Mouse (Mus musculus) hindbrain, embryonic 12.5 days (tissue): ENCODE measurements around the gene Abhd12. TPM values are rescaled to one million over a fixed set of nuclear protein-coding genes. Genes with fewer than 3 reads are reported as not detected.

Experiments used
- ATAC-seq: fragments of 200-750 bp; cut with Nextera tagmentation; 2 replicates; pipeline ENCODE4 v1.8.0; 2017; ENCODE audit warnings: moderate TSS enrichment; ENCODE audit not compliant: low FRiP score
- H3K27ac ChIP-seq: fragments of 300-500 bp; sonication (generic); 2 replicates; pipeline ENCODE4 v1.5.1; 2016; ENCODE audit warnings: mild to moderate bottlenecking
- H3K27me3 ChIP-seq: fragments of 300-500 bp; sonication (generic); 2 replicates; pipeline ENCODE4 v1.6.1; 2016; ENCODE audit warnings: mild to moderate bottlenecking
- H3K36me3 ChIP-seq: fragments of 300-500 bp; sonication (generic); 2 replicates; pipeline ENCODE4 v1.6.1; 2016; ENCODE audit warnings: mild to moderate bottlenecking
- H3K4me1 ChIP-seq: fragments of 300-500 bp; sonication (generic); 2 replicates; pipeline ENCODE4 v1.6.1; 2016
- H3K4me2 ChIP-seq: fragments of 300-500 bp; sonication (generic); replicated peaks from 2 replicates; pipeline ENCODE4 v1.6.1; 2016; ENCODE audit warnings: mild to moderate bottlenecking
- H3K4me3 ChIP-seq: fragments of 300-500 bp; sonication (generic); 2 replicates; pipeline ENCODE4 v1.5.1; 2016; ENCODE audit warnings: mild to moderate bottlenecking
- H3K9ac ChIP-seq: fragments of 300-500 bp; sonication (generic); 2 replicates; pipeline ENCODE4 v1.6.1; 2016; ENCODE audit warnings: mild to moderate bottlenecking, moderate library complexity
- H3K9me3 ChIP-seq: fragments of 300-500 bp; sonication (generic); replicated peaks from 2 replicates; pipeline ENCODE4 v1.6.1; 2016; ENCODE audit warnings: mild to moderate bottlenecking
- WGBS: fragments of 180-500 bp; shearing (Covaris S2); methylation state at CpG from one replicate; pipeline ENCODE4 v1.1.7; 2016; 5-methylcytosine and 5-hydroxymethylcytosine counted together
- polyA plus RNA-seq: library from polyadenylated mRNA; unstranded; fragments of >200 nt; fragmentation: Nextera tagmentation; extraction: Ambion mirVana; gene quantifications from 2 replicates; pipeline ENCODE4 v1.2.1, GENCODE M21; 2016

Gene Abhd12
- polyA plus RNA-seq, 1 experiment from 2014 or later = 74.1 TPM

DNA sequence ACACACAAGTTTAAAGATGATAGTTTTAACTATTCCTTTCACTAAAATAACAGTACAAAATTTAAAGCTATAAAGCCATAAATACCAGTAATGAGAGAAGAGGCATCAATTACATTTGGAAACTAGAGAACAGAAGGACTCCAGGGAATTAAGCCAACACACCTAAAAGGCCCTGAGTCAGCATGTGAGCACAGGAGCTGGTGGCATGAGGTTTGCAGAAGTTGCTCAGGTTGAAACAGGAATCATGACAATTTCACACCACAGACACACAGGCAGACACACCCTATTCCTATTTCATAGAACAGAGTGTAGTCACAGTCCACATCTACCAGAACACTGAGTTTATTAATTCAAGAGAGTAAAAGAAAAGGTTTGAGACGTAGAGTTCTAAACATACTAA is 30.0 kb downstream of the Abhd12 start:
- WGBS = 95% methylated on average over 1 of the region's 1 CpGs
- no peak for ATAC-seq

DNA sequence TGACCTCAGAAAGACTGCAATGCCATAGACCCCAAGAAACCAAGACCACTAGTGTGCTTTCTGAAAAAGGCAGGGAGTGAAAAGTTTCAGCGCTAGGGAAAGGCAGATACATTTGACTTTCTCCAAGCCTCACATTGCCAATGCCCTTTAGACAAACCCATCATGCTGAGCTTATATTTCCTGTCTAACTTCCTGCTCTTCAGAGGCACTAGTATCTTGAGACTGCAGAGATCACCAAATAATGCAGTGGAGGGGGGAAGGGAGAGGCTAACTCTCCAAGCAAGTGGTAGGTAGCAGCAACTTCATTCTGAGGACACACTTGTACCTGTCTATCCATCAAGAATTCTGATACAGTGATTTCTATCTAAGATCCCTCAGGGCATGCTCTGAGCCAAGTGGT is 35.1 kb downstream of the Abhd12 start:
- Histone ChIP-seq H3K9ac (no peak overlapping the region), H3K9me3 (no peaks in the 10 kb centered on the region), H3K27ac (no peak overlapping the region), H3K27me3 (no peaks in the 10 kb centered on the region), H3K36me3 (no peaks in the 10 kb centered on the region), H3K4me1 (no peaks in the 10 kb centered on the region), H3K4me2 (no peak overlapping the region), H3K4me3 (no peak overlapping the region)
- 97% methylated on average over 1 of the region's 1 CpGs for WGBS
- ATAC-seq = no peak

More for the DNA sequence above, 30.0 kb downstream of the Abhd12 start:
- H3K27ac ChIP-seq = no peak overlapping the region
- no peaks in the 10 kb centered on the region for H3K9me3 ChIP-seq
- H3K36me3 ChIP-seq = no peaks in the 10 kb centered on the region
- no peak overlapping the region for H3K9ac ChIP-seq
- H3K4me1 ChIP-seq = no peaks in the 10 kb centered on the region
- no peaks in the 10 kb centered on the region for H3K27me3 ChIP-seq
- H3K4me3 ChIP-seq = no peak overlapping the region
- no peak overlapping the region for H3K4me2 ChIP-seq

DNA sequence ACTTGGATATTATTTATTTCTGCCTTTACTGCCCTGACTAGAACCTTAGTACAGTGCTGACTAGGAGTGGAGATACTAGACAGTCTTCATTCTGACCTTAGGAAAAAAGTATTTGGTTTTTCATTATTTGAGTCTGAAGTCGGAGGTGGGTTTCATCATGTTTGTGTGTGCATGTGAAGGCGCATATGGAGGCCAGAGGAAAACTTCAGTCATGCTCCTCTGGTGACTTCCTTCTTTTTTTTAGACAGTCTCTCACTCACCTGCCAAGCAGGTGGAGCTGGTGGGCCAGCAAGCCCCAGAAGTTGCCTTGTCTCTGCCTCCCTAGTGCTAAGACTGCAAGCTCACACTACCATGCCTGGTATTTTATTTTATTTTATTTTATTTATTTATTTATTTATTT is 37.5 kb downstream of the Abhd12 start:
- H3K27ac ChIP-seq = no peak overlapping the region
- no peak overlapping the region for H3K4me3 ChIP-seq
- no peaks in the 10 kb centered on the region for H3K36me3 ChIP-seq
- H3K4me1 ChIP-seq = no peaks in the 10 kb centered on the region
- H3K4me2 ChIP-seq = no peak overlapping the region
- H3K9me3 ChIP-seq = no peaks in the 10 kb centered on the region
- no peak for ATAC-seq
- WGBS = 95% methylated on average over 2 of the region's 2 CpGs
- no peak overlapping the region for H3K9ac ChIP-seq
- no peaks in the 10 kb centered on the region for H3K27me3 ChIP-seq

DNA sequence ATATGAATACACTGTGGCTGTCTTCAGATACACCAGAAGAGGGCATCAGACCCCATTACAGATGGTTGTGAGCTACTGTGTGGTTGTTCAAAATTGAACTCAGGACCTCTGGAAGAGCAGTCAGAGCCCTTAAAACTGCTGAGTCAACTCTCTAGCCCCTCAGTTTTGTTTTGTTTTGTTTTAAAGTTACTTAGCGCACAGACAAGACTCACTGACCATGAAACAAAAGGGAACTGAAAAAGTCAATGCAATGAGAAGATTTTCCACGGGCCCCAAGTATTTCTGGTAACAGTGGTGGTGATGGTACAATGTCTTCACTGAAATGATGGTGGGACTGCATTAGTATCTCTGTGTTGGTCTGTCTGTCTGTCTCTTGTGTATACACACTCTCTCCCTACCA is 43.4 kb downstream of the Abhd12 start:
- no peak for ATAC-seq
- Histone ChIP-seq H3K4me1 (no peaks in the 10 kb centered on the region), H3K9ac (no peak overlapping the region), H3K27me3 (no peaks in the 10 kb centered on the region), H3K36me3 (no peaks in the 10 kb centered on the region), H3K4me3 (no peak overlapping the region), H3K9me3 (no peaks in the 10 kb centered on the region), H3K4me2 (no peak overlapping the region), H3K27ac (no peak overlapping the region)
- 92% methylated on average over 2 of the region's 2 CpGs for WGBS

DNA sequence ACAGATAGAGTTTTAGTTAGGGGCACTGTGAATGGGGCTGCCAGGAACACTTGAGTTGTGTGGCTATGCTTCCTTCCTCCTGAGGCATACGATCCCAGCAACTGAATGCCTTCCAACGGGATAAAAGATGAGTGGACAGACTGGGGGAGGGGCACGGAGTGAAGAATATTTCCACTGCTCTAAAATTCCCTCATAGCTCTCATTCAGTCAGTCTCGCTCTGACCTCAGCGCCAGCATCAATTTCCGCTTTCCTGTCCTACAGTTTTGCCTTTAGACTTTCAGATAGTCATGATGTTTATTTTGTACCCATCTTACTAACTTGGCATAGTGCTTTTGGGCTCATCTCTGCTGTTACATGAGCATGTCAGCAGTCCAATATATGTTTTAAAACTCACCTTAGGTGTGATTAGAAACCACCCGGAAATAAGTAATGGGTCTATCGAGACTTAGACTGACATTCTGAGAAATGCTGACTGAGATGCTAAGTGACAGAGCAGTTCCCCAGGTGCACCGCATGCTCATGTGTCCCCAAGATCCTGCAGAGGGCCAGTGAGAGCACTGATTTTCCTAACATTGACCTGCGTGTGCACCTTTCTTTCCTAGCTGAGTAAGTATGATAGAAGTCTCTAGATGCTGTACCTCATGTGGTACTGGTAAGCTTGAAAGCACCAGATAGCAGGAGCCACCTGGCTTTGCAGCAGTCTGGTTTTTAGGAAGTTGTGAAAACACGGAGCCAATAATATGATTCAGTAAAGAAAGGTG is 44.7 kb downstream of the Abhd12 start:
- Histone ChIP-seq H3K9me3 (no peaks in the 10 kb centered on the region), H3K9ac (no peak overlapping the region), H3K4me1 (no peaks in the 10 kb centered on the region), H3K4me2 (no peak overlapping the region), H3K4me3 (no peak overlapping the region), H3K36me3 (no peaks in the 10 kb centered on the region), H3K27ac (no peak overlapping the region), H3K27me3 (no peaks in the 10 kb centered on the region)
- ATAC-seq = no peak
- WGBS = 85% methylated on average over 11 of the region's 11 CpGs

DNA sequence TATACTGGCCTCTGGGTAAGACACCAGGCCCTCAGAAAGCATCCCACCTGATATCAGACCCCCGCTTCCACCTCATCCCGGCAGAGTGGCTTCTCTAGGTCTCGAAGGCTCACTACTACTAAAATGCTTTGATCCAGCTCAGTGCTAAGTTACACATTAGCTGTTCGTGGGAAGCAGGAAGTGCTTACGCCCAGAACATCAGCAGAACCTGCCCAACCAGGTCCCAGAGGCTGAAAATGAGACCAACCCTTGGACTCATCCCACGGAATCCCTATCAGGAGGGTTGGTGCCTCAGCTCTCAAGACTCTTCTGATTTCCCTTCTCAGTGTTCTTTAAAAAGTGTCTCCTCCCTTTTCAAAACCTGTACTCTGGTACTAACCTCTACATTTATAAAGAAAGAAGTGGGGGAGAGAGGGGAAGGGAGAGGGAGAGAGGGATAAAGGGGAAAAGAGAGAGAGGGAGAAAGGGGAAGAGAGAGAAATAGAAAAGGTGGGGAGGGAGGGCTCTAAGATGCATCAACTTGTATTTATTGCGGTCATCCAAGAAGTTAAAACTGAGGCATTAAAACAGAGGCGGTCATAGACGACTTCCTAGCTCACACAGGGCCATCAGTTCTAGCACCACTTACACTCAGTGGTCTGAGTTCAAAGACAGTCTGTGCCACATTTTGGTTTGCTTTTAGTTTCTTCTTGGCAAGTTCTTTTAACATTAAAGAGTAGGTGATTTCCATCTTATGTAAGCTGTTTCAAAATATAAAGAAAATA is 45.6 kb downstream of the Abhd12 start:
- Histone ChIP-seq H3K36me3 (no peaks in the 10 kb centered on the region), H3K9ac (no peak overlapping the region), H3K9me3 (no peaks in the 10 kb centered on the region), H3K27me3 (no peaks in the 10 kb centered on the region), H3K4me3 (no peak overlapping the region), H3K4me1 (no peaks in the 10 kb centered on the region), H3K27ac (no peak overlapping the region), H3K4me2 (no peak overlapping the region)
- no peak for ATAC-seq
- 89% methylated on average over 9 of the region's 9 CpGs for WGBS

DNA sequence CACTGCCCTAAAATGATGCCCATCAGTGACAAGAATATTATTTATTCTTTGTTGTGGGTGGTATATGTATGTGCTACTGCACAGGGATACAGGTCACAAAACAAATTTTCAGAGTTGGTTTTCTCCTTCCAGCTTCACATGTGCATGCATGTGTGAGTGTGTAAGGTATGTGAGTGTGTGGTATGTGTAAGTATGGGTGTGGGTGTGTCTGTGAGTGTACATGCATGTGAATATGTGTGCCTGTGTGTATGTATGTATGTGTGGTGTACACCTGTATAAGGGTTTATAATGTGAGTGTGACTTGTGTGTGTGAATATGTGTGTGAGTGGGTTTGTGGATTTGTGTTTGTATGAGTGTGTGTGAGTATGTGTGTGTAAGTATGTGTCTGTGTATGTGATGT is 49.4 kb downstream of the Abhd12 start:
- no peak overlapping the region for H3K9ac ChIP-seq
- no peak overlapping the region for H3K27ac ChIP-seq
- no peaks in the 10 kb centered on the region for H3K27me3 ChIP-seq
- 0 out of 2 replicates have a peak, but pooled peaks have one; percentile 19 for ATAC-seq
- no peak overlapping the region for H3K4me2 ChIP-seq
- no peaks in the 10 kb centered on the region for H3K9me3 ChIP-seq
- no peaks in the 10 kb centered on the region for H3K36me3 ChIP-seq
- H3K4me1 ChIP-seq = no peaks in the 10 kb centered on the region
- no peak overlapping the region for H3K4me3 ChIP-seq

DNA sequence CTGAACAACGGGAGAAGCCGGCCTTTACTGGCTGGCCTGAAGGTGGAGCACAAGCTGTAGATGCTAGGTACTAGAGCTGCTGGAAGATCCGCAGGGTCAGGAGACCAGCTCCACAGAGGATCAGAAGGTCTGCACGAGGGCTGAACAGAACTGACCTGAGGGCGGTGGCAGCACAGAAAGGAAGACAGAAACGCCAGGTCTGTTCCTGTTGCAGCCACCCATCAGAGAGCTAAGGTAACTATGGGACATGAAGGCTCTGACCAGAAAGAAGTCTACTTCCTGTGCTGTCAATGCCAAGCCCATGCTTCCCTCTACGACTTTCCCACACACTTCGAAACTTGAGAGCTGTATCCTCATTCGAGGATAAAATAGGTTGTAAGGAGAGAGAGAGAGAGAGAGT is 53.3 kb downstream of the Abhd12 start:
- Histone ChIP-seq H3K27me3 (no peaks in the 10 kb centered on the region), H3K4me3 (no peak overlapping the region), H3K36me3 (no peaks in the 10 kb centered on the region; the same call in 1 of the 2 replicates), H3K27ac (no peak overlapping the region), H3K4me2 (no peak overlapping the region), H3K9ac (no peak overlapping the region), H3K9me3 (no peaks in the 10 kb centered on the region), H3K4me1 (peaks cover 6% of the 10 kb centered on the region; the same call in 1 of the 2 replicates)
- 82% methylated on average over 9 of the region's 9 CpGs for WGBS
- no peak for ATAC-seq

DNA sequence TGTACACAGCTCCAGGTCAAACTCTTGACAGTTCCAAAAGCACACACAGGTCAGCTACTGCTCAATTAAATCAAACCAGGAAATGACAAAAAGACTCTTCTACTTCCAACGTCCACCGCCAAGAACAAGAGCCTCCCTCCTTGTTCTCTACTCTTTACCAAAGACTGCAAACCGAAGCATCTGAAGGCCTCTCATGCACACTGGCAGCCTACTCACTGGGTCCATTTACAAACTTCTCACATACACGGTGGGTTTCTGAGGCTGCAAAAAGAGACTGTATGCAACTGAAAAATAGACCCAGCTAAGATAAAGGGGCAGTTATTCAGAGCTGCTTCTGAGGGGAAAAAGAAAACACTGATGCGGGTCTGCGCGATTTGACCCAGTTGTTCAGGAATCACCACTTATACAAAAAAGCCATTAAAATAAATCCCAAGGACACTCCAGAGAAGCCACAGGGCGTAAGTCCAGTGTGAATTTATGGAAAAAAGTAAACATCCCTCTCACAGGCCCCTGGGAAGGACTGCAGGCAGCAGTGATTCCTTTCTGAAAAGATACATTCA is 57.0 kb downstream of the Abhd12 start:
- H3K4me3 ChIP-seq = no peak overlapping the region
- no peak for ATAC-seq
- no peak overlapping the region for H3K4me2 ChIP-seq
- no peaks in the 10 kb centered on the region for H3K9me3 ChIP-seq
- WGBS = 78% methylated on average over 8 of the region's 8 CpGs
- no peaks in the 10 kb centered on the region for H3K27me3 ChIP-seq
- peaks cover 2% of the 10 kb centered on the region; the same call in 1 of the 2 replicates for H3K36me3 ChIP-seq
- no peak overlapping the region for H3K9ac ChIP-seq
- H3K27ac ChIP-seq = 0 out of 2 replicates have a peak overlapping the region, but pooled peaks have one; percentile 2
- peaks cover 6% of the 10 kb centered on the region; the same call in 1 of the 2 replicates for H3K4me1 ChIP-seq

DNA sequence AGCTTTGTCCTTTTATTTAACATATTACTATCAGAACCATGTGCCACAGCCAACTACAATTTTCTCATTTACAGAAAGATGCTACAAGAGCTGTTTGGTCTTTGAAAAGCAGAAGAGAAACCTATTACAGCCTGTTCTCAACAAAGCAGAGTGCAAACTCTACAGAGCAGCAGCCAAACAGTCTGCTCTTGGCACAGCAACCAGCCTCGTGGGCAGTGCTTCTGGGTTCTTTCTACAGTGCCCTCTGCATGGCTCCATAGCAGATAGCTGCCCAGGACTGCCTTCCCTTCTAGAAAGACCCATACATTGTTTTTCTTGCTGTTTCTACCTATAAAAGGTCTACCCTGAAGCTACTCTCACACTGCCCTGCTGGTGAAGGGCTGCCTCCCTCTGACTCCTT is 59.7 kb downstream of the Abhd12 start:
- H3K4me3 ChIP-seq = no peak overlapping the region
- 83% methylated on average over 1 of the region's 1 CpGs for WGBS
- no peak for ATAC-seq
- no peak overlapping the region for H3K9ac ChIP-seq
- no peak overlapping the region for H3K27ac ChIP-seq
- H3K4me2 ChIP-seq = no peak overlapping the region
- H3K36me3 ChIP-seq = peaks cover 9% of the 10 kb centered on the region; the same call in 1 of the 2 replicates
- peaks cover 6% of the 10 kb centered on the region; the same call in 1 of the 2 replicates for H3K4me1 ChIP-seq
- H3K27me3 ChIP-seq = no peaks in the 10 kb centered on the region
- no peaks in the 10 kb centered on the region for H3K9me3 ChIP-seq

DNA sequence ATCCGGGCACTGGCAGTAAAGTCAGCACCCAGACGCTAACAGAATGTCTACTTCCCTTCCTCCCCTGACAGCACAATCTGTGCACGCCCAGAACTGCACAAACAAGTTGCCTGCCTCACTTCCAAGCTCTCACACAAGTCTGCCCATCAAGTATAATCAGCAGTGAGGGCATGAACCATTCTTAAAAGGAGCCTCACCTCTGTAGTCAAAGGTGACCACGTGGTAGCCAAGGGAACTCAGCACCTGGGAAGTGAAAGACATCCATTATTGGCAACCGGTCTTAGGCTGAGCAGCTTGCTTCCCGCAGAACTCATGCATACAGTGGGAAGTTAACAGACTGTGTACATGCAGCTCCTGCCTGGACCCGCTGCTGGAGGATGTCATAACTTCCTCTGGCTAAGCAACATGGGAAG is 62.5 kb downstream of the Abhd12 start:
- H3K27me3 ChIP-seq = no peaks in the 10 kb centered on the region
- 83% methylated on average over 7 of the region's 7 CpGs for WGBS
- H3K36me3 ChIP-seq = peaks cover 29% of the 10 kb centered on the region
- no peak overlapping the region for H3K9ac ChIP-seq
- no peak for ATAC-seq
- no peak overlapping the region for H3K27ac ChIP-seq
- H3K4me2 ChIP-seq = no peak overlapping the region
- H3K9me3 ChIP-seq = no peaks in the 10 kb centered on the region
- H3K4me1 ChIP-seq = no peaks in the 10 kb centered on the region
- no peak overlapping the region for H3K4me3 ChIP-seq

DNA sequence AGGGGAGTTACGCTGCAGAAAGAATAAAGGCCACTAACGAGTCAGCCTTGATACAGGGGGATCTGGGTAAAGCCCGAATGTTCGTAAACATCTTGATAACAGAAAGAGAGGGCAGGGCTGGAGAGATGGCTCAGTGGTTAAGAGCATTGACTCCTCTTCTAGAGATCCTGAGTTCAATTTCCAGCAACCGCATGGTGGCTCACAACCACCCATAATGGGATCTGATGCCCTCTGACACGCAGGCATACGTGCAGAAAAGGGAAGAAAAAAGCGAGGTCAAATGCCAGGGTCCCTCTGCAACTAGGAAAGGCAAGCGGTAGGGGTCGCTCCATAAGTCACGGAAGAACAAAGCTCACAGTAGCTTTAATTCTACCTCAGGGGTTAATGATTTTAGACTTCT is 63.4 kb downstream of the Abhd12 start:
- no peak overlapping the region for H3K27ac ChIP-seq

More for the DNA sequence above, 63.4 kb downstream of the Abhd12 start:
- Histone ChIP-seq H3K4me1 (no peaks in the 10 kb centered on the region), H3K27me3 (no peaks in the 10 kb centered on the region), H3K4me2 (no peak overlapping the region), H3K36me3 (peaks cover 31% of the 10 kb centered on the region), H3K4me3 (no peak overlapping the region), H3K9me3 (no peaks in the 10 kb centered on the region), H3K9ac (no peak overlapping the region)
- 64% methylated on average over 11 of the region's 11 CpGs for WGBS
- no peak for ATAC-seq
